Mouse (Mus musculus) gastrocnemius, postnatal 25 days (tissue): ENCODE measurements around the gene Chchd6. TPM values are rescaled to one million over a fixed set of nuclear protein-coding genes. Genes with fewer than 3 reads are reported as not detected.

Experiments used
- DNase-seq: peaks from one replicate; pipeline ENCODE4 v3.0.0; 2022
- total RNA-seq, 2 experiments: library from RNA; stranded (reverse); gene quantifications; 1 replicate in 1 of 2; 2 replicates in 1 of 2; pipeline ENCODE4 v1.2.3; 2021

Gene Chchd6
- total RNA-seq, 2 experiments from 2014 or later, result 1.6 to 3.0 TPM

- peak; percentile 51 for DNase-seq
Measured at GRCm38 (mm10) chr6:89359771-89360708, 235.4 kb downstream of the Chchd6 start.

GRCm38 (mm10) chr6:89359192-89359591, 236.3 kb downstream of the Chchd6 start:
- no peak for DNase-seq

- no peak for DNase-seq
Measured at GRCm38 (mm10) chr6:89355661-89356060, 239.8 kb downstream of the Chchd6 start.

- DNase-seq, result no peak
Measured at GRCm38 (mm10) chr6:89354726-89355125, 240.7 kb downstream of the Chchd6 start.

- DNase-seq, result no peak
Measured at GRCm38 (mm10) chr6:89354076-89354475, 241.4 kb downstream of the Chchd6 start.

GRCm38 (mm10) chr6:89353101-89353500, 242.4 kb downstream of the Chchd6 start:
- DNase-seq, result no peak

GRCm38 (mm10) chr6:89351441-89352137, 243.9 kb downstream of the Chchd6 start:
- peak; percentile 68 for DNase-seq

- DNase-seq, result no peak
Measured at GRCm38 (mm10) chr6:89350520-89350919, 244.9 kb downstream of the Chchd6 start.

- DNase-seq, result peak; percentile 70
Measured at GRCm38 (mm10) chr6:89350037-89350515, 245.4 kb downstream of the Chchd6 start.

- peak; percentile 53 for DNase-seq
Measured at GRCm38 (mm10) chr6:89348363-89348762, 247.1 kb downstream of the Chchd6 start.

GRCm38 (mm10) chr6:89347792-89348191, 247.7 kb downstream of the Chchd6 start:
- peak; percentile 55 for DNase-seq

GRCm38 (mm10) chr6:89345855-89346254, 249.6 kb downstream of the Chchd6 start:
- no peak for DNase-seq

GRCm38 (mm10) chr6:89345486-89345785, 250.0 kb downstream of the Chchd6 start:
- DNase-seq, result no peak

- peak; percentile 87 for DNase-seq
Measured at GRCm38 (mm10) chr6:89344613-89345485, 250.6 kb downstream of the Chchd6 start.

- no peak for DNase-seq
Measured at GRCm38 (mm10) chr6:89341981-89342380, 253.5 kb downstream of the Chchd6 start.

- DNase-seq, result no peak
Measured at GRCm38 (mm10) chr6:89339447-89339846, 256.0 kb downstream of the Chchd6 start.

- DNase-seq, result no peak
Measured at GRCm38 (mm10) chr6:89338733-89339132, 256.7 kb downstream of the Chchd6 start.

GRCm38 (mm10) chr6:89337574-89337973, 257.9 kb downstream of the Chchd6 start:
- no peak for DNase-seq

- no peak for DNase-seq
Measured at GRCm38 (mm10) chr6:89333964-89334702, 261.3 kb downstream of the Chchd6 start.
